ENCODE assay signal across 12 mouse cellular contexts in genomic region chr4:22188141-22189006, GRCm38 (mm10).
DNase-seq lines count a peak whose midpoint lies in the region; TF ChIP-seq lines count a peak whose summit lies in the region.
"Had no signal": no experiment of that assay in that cellular context is flagged by ENCODE, and none has a peak within 500 bp of the region (broad histone marks: within the 10 kb centered on the region; RNA-seq: fewer than 3 reads in every experiment).

No protein-coding gene starts in this region.

- no peaks in the 10 kb centered on the region for H3K4me1 ChIP-seq in heart, embryonic 10.5 days
- H3K4me1 ChIP-seq: megakaryocyte, embryonic 14.5 days had no signal

- intact Hi-C loops in left cerebral cortex, postnatal 25 days (cut with DNase I), result no loop called here

- no peak overlapping the region for H3K27ac ChIP-seq in heart, embryonic 10.5 days
- H3K27ac ChIP-seq: liver, embryonic 14.5 days had no signal

- DNase-seq in heart, adult 11 months, result peak; percentile 68
- no peak for DNase-seq in heart, embryonic 10.5 days (ENCODE audit: low spot score)
- DNase-seq in brain, embryonic 14.5 days (ENCODE audit: low read depth), result peak; percentile 83
- DNase-seq in layer of hippocampus, adult 11-12 months (ENCODE audit: low spot score), result peak; percentile 35
- DNase-seq in left cerebral cortex, postnatal 25 days (ENCODE audit: low spot score in 2 of 2), result peak; percentile 18 to 63
- no peak for DNase-seq in MN1 (ENCODE audit: low spot score)
- DNase-seq in lung, postnatal 25 days (ENCODE audit: low spot score), result no peak
- DNase-seq in lung, adult 18-20 months, result no peak
- DNase-seq: embryo, embryonic 11 days; kidney, postnatal 25 days had no signal

- H3K4me3 ChIP-seq in heart, embryonic 10.5 days, result no peak overlapping the region
- H3K4me3 ChIP-seq: megakaryocyte, embryonic 14.5 days had no signal

- 84% methylated on average over 13 of the region's 13 CpGs for WGBS in heart, embryonic 10.5 days

- no peaks in the 10 kb centered on the region for H3K9me3 ChIP-seq in heart, embryonic 10.5 days

- no peaks in the 10 kb centered on the region for H3K27me3 ChIP-seq in heart, embryonic 10.5 days (ENCODE audit: insufficient read depth, poor library complexity, severe bottlenecking)
- H3K27me3 ChIP-seq: megakaryocyte, embryonic 14.5 days had no signal

- H3K36me3 ChIP-seq in heart, embryonic 10.5 days, result no peaks in the 10 kb centered on the region

- no peak for TF ChIP-seq POLR2A in brain, embryonic 14.5 days (IDR thresholded peaks at IDR 0.05; ENCODE audit: borderline replicate concordance, extremely low read depth, insufficient read depth, insufficient read length, poor library complexity, severe bottlenecking)

- TF ChIP-seq CTCF in brain, embryonic 14.5 days (IDR thresholded peaks at IDR 0.05; ENCODE audit: borderline replicate concordance, extremely low read depth, insufficient read depth, insufficient read length), result no peak

Comparison
In these comparisons a context has a peak if more than half of its experiments do, and no peak if none do; other contexts are left out.
1. DNase-seq: peak in heart, adult 11 months (single experiment), brain, embryonic 14.5 days (single experiment), layer of hippocampus, adult 11-12 months (single experiment) and left cerebral cortex, postnatal 25 days (2 of 2); none in heart, embryonic 10.5 days (single experiment), MN1 (single experiment), lung, postnatal 25 days (single experiment) and lung, adult 18-20 months (0 of 2).